Mouse (Mus musculus): ENCODE results near the gene Nxnl2.

GRCm38 (mm10) chr13:51207965-51208364 lies 37.1 kb downstream of the Nxnl2 start:
- TF ChIP-seq POLR2A (IDR thresholded peaks at IDR 0.05; ENCODE audit: insufficient read depth, low read depth, low read length), result no peak
- no peak for TF ChIP-seq CTCF (IDR thresholded peaks at IDR 0.05)
- no peak for TF ChIP-seq EP300 (IDR thresholded peaks at IDR 0.05; ENCODE audit: insufficient read depth, low read depth, low read length)
